Mouse (Mus musculus): ENCODE data around the gene Prrg4. TPM values are rescaled to one million over a fixed set of nuclear protein-coding genes. Genes with fewer than 3 reads are reported as not detected.
"Not testable (repeated sequence)": the region's sequence is repeated elsewhere in the genome, so short reads cannot be mapped to it uniquely, and the experiment has no call there.

Prrg4 gene
- polyA plus RNA-seq, 1 experiment from 2014 or later: 6.5 TPM

GRCm38 (mm10) chr2:104818763-104819162, 30.9 kb downstream of the Prrg4 start:
- not testable (repeated sequence) for H3K9me3 ChIP-seq (ENCODE audit: control insufficient read depth, low read depth, low read length); H3K9ac ChIP-seq (replicated peaks; ENCODE audit: low read depth, low read length); H3K27ac ChIP-seq (ENCODE audit: low read length); H3K4me1 ChIP-seq (ENCODE audit: control insufficient read depth, insufficient read depth, low read length); H3K4me3 ChIP-seq (ENCODE audit: low read depth, low read length); ATAC-seq (ENCODE audit: insufficient number of reproducible peaks, insufficient read depth, low FRiP score, low read depth); H3K27me3 ChIP-seq (ENCODE audit: control insufficient read depth, insufficient read depth, low read length); H3K4me2 ChIP-seq (replicated peaks; ENCODE audit: low read depth, low read length); H3K36me3 ChIP-seq (ENCODE audit: control insufficient read depth, insufficient read depth, low read length)
- WGBS: 85% methylated on average over 3 of the region's 3 CpGs

DNA sequence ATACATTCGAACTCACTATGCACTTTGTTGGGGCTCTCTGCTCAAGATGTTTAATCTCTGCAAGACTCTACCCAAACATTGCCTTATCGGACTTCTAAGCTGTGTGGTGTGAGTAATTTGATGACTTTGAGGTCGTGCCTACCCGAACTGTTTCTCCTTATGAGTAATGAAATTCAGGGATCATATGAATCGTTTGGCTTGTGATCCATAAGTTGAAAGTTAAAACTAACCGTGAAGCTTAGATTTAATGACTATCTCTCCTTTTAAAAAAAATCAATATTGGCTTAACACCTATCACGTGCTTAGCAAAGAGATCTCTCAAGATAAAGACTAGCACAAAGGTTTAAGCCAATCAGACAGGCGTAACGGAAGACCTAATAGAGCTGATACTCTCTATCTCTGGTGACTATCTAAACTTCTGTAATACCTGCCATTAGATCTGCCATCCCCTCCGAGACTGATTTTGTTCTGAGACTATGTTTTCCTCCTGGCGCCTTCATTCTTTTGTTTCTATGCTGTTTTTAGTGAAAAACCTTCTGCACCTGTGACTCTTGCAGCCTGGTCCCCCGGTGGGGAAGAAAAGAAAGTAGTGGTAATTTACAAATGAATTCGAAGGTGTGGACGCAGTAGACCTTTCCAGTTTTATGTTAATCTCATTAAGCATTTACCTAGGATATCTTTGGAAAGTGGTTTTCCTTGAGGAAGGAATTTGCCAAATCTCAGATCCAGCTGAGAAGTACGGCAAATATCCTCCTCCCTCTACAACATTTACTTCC, 31.9 kb downstream of the Prrg4 start:
- WGBS: 2% methylated on average over 15 of the region's 15 CpGs
- Histone ChIP-seq H3K27me3 (ENCODE audit: control insufficient read depth, insufficient read depth, low read length) (no peaks in the 10 kb centered on the region), H3K4me1 (ENCODE audit: control insufficient read depth, insufficient read depth, low read length) (no peaks in the 10 kb centered on the region), H3K4me2 (replicated peaks; ENCODE audit: low read depth, low read length) (peak overlapping the region; percentile 76), H3K27ac (ENCODE audit: low read length) (peak overlapping the region; percentile 97), H3K36me3 (ENCODE audit: control insufficient read depth, insufficient read depth, low read length) (no peaks in the 10 kb centered on the region), H3K9ac (replicated peaks; ENCODE audit: low read depth, low read length) (peak overlapping the region; percentile 81), H3K4me3 (ENCODE audit: low read depth, low read length) (peak overlapping the region; percentile 87), H3K9me3 (ENCODE audit: control insufficient read depth, low read depth, low read length) (no peaks in the 10 kb centered on the region)
- ATAC-seq (ENCODE audit: insufficient number of reproducible peaks, insufficient read depth, low FRiP score, low read depth): no peak

- WGBS: 0% methylated on average over 45 of the region's 51 CpGs
- Histone ChIP-seq H3K9me3 (ENCODE audit: control insufficient read depth, low read depth, low read length) (no peaks in the 10 kb centered on the region), H3K4me2 (replicated peaks; ENCODE audit: low read depth, low read length) (peak overlapping the region; percentile 76)
Measured at GRCm38 (mm10) chr2:104816866-104817439, 32.7 kb downstream of the Prrg4 start.

DNA sequence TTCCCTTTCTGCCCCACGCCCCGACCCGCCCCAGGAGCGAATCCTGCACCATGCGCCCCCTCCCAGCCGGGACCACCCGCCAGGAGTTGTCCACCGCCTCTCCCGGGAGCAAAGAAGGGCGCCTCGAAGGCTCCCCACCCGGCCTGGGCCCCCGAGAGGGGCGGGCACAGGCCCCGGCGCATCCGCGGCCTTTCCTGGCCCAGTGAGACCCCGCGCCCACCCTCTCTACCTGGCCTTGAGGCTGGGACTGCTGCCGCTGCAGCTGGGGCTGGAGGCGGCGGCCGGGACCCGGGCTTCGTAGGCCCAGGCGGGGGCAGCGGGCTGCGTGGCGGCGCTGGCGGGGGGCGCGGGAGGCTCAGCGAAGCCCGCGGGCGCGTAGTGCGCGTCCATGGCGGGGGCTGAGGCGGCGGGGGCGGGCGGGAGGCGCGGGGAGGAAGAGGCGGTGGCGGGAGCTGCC, 33.3 kb downstream of the Prrg4 start, which contains the start of gene Qser1:
TSS of gene Qser1 (minus strand) at position 390 of the 457 bp plus-strand sequence.
- Histone ChIP-seq H3K27ac (ENCODE audit: low read length) (peak within 1 kb of the TSS; percentile 97), H3K4me2 (replicated peaks; ENCODE audit: low read depth, low read length) (peak within 1 kb of the TSS; percentile 76), H3K9me3 (ENCODE audit: control insufficient read depth, low read depth, low read length) (no peaks in the 10 kb centered on the region), H3K27me3 (ENCODE audit: control insufficient read depth, insufficient read depth, low read length) (no peaks in the 10 kb centered on the region), H3K4me3 (ENCODE audit: low read depth, low read length) (peak within 1 kb of the TSS; percentile 87), H3K36me3 (ENCODE audit: control insufficient read depth, insufficient read depth, low read length) (no peaks in the 10 kb centered on the region), H3K9ac (replicated peaks; ENCODE audit: low read depth, low read length) (peak within 1 kb of the TSS; percentile 81), H3K4me1 (ENCODE audit: control insufficient read depth, insufficient read depth, low read length) (no peaks in the 10 kb centered on the region)
- ATAC-seq (ENCODE audit: insufficient number of reproducible peaks, insufficient read depth, low FRiP score, low read depth): peak; percentile 56
- WGBS: under 1% methylated on average over 40 of the region's 50 CpGs

More at GRCm38 (mm10) chr2:104816866-104817439, 32.7 kb downstream of the Prrg4 start:
- H3K9ac ChIP-seq (replicated peaks; ENCODE audit: low read depth, low read length): peak overlapping the region; percentile 81
- no peaks in the 10 kb centered on the region for H3K27me3 ChIP-seq (ENCODE audit: control insufficient read depth, insufficient read depth, low read length)
- ATAC-seq (ENCODE audit: insufficient number of reproducible peaks, insufficient read depth, low FRiP score, low read depth): peak; percentile 94
- no peaks in the 10 kb centered on the region for H3K4me1 ChIP-seq (ENCODE audit: control insufficient read depth, insufficient read depth, low read length)
- H3K4me3 ChIP-seq (ENCODE audit: low read depth, low read length): peak overlapping the region; percentile 87
- H3K36me3 ChIP-seq (ENCODE audit: control insufficient read depth, insufficient read depth, low read length): no peaks in the 10 kb centered on the region
- peak overlapping the region; percentile 97 for H3K27ac ChIP-seq (ENCODE audit: low read length)

GRCm38 (mm10) chr2:104815561-104816370, 33.9 kb downstream of the Prrg4 start:
- Histone ChIP-seq H3K27me3 (ENCODE audit: control insufficient read depth, insufficient read depth, low read length) (no peaks in the 10 kb centered on the region), H3K4me3 (ENCODE audit: low read depth, low read length) (peak overlapping the region; percentile 87), H3K9me3 (ENCODE audit: control insufficient read depth, low read depth, low read length) (no peaks in the 10 kb centered on the region), H3K36me3 (ENCODE audit: control insufficient read depth, insufficient read depth, low read length) (no peaks in the 10 kb centered on the region), H3K27ac (ENCODE audit: low read length) (peak overlapping the region; percentile 97), H3K4me2 (replicated peaks; ENCODE audit: low read depth, low read length) (peak overlapping the region; percentile 76), H3K9ac (replicated peaks; ENCODE audit: low read depth, low read length) (peak overlapping the region; percentile 81), H3K4me1 (ENCODE audit: control insufficient read depth, insufficient read depth, low read length) (no peaks in the 10 kb centered on the region)
- peak; percentile 11 for ATAC-seq (ENCODE audit: insufficient number of reproducible peaks, insufficient read depth, low FRiP score, low read depth)
- WGBS: under 1% methylated on average over 33 of the region's 33 CpGs

- H3K36me3 ChIP-seq (ENCODE audit: control insufficient read depth, insufficient read depth, low read length): no peaks in the 10 kb centered on the region
- WGBS: 50% methylated on average over 5 of the region's 5 CpGs
- no peak overlapping the region for H3K4me3 ChIP-seq (ENCODE audit: low read depth, low read length)
- H3K4me2 ChIP-seq (replicated peaks; ENCODE audit: low read depth, low read length): no peak overlapping the region
- no peak overlapping the region for H3K9ac ChIP-seq (replicated peaks; ENCODE audit: low read depth, low read length)
- H3K27ac ChIP-seq (ENCODE audit: low read length): no peak overlapping the region
- no peaks in the 10 kb centered on the region for H3K27me3 ChIP-seq (ENCODE audit: control insufficient read depth, insufficient read depth, low read length)
- no peak for ATAC-seq (ENCODE audit: insufficient number of reproducible peaks, insufficient read depth, low FRiP score, low read depth)
- no peaks in the 10 kb centered on the region for H3K4me1 ChIP-seq (ENCODE audit: control insufficient read depth, insufficient read depth, low read length)
- H3K9me3 ChIP-seq (ENCODE audit: control insufficient read depth, low read depth, low read length): no peaks in the 10 kb centered on the region
Measured at GRCm38 (mm10) chr2:104814181-104814951, 35.3 kb downstream of the Prrg4 start.

GRCm38 (mm10) chr2:104805435-104805834, 44.2 kb downstream of the Prrg4 start:
- H3K9me3 ChIP-seq (ENCODE audit: control insufficient read depth, low read depth, low read length): no peaks in the 10 kb centered on the region

More at GRCm38 (mm10) chr2:104805435-104805834, 44.2 kb downstream of the Prrg4 start:
- Histone ChIP-seq H3K4me1 (ENCODE audit: control insufficient read depth, insufficient read depth, low read length) (no peaks in the 10 kb centered on the region), H3K9ac (replicated peaks; ENCODE audit: low read depth, low read length) (no peak overlapping the region), H3K27me3 (ENCODE audit: control insufficient read depth, insufficient read depth, low read length) (no peaks in the 10 kb centered on the region), H3K36me3 (ENCODE audit: control insufficient read depth, insufficient read depth, low read length) (no peaks in the 10 kb centered on the region), H3K4me3 (ENCODE audit: low read depth, low read length) (no peak overlapping the region), H3K27ac (ENCODE audit: low read length) (no peak overlapping the region), H3K4me2 (replicated peaks; ENCODE audit: low read depth, low read length) (no peak overlapping the region)
- WGBS: 66% methylated on average over 1 of the region's 1 CpGs
- ATAC-seq (ENCODE audit: insufficient number of reproducible peaks, insufficient read depth, low FRiP score, low read depth): no peak

Measured in stomach, embryonic 14.5 days (tissue).